Mouse (Mus musculus): ENCODE data around the gene Srrm1. TPM values are rescaled to one million over a fixed set of nuclear protein-coding genes. Genes with fewer than 3 reads are reported as not detected.

Srrm1 gene
- polyA plus RNA-seq (2017; shearing (Covaris generic)) = 100 to 1,000 TPM; 161 to 179 TPM

GRCm38 (mm10) chr4:135353066-135353793, at the start of gene Srrm1:
TSS of gene Srrm1 (minus strand) at chr4:135353321.

GRCm38 (mm10) chr4:135397991-135398390, 44.9 kb upstream of the Srrm1 start, which contains the start of gene Ncmap:
TSS of gene Ncmap (minus strand) at chr4:135398227.

GRCm38 (mm10) chr4:135272640-135273306, 80.3 kb downstream of the Srrm1 start, which contains the start of gene Clic4:
TSS of gene Clic4 (minus strand) at chr4:135272814.

Other genes with a start within 250 kb of the Srrm1 start
- gene Runx3, start 232.7 kb downstream of the Srrm1 start, polyA plus RNA-seq (2017; shearing (Covaris generic)) = 10 to 100 TPM; 17.5 to 44.8 TPM
- gene Clic4, start 80.5 kb downstream of the Srrm1 start, polyA plus RNA-seq (2017; shearing (Covaris generic)) = 10 to 100 TPM; 18.2 to 23.0 TPM
- gene Ncmap, start 44.9 kb upstream of the Srrm1 start, polyA plus RNA-seq (2017; shearing (Covaris generic)) = 10 to 100 TPM; 13.7 to 72.5 TPM
- 10 to 100 TPM; 45.4 to 73.2 TPM for gene Rcan3, start 80.5 kb upstream of the Srrm1 start, polyA plus RNA-seq (2017; shearing (Covaris generic))
- under 1 TPM in 1 of 2 experiments, not detected in 1; 0.45 TPM for gene Stpg1, start 141.5 kb upstream of the Srrm1 start, polyA plus RNA-seq (2017; shearing (Covaris generic))
- 10 to 100 TPM; 14.6 to 14.8 TPM for gene Nipal3, start 141.7 kb upstream of the Srrm1 start, polyA plus RNA-seq (2017; shearing (Covaris generic))
- gene Grhl3, start 220.3 kb upstream of the Srrm1 start, polyA plus RNA-seq (2017; shearing (Covaris generic)) = not detected